Mouse (Mus musculus) lung, postnatal 0 days (tissue): Measurements from ENCODE around the gene Oxct2a.

Source experiments
- CTCF ChIP-seq: IDR thresholded peaks from 2 replicates; pipeline ENCODE4 v1.5.1; 2016; ENCODE audit warnings: antibody characterized with exemption, mild to moderate bottlenecking
- EP300 ChIP-seq: IDR thresholded peaks from 2 replicates; pipeline ENCODE4 v1.6.1; 2016; ENCODE audit warnings: antibody characterized with exemption, mild to moderate bottlenecking, control low read depth

- TF ChIP-seq EP300 (no peak), CTCF (no peak)
Observed at GRCm38 (mm10) chr4:123280117-123280516, 43.3 kb downstream of the Oxct2a start.
